Mouse (Mus musculus) inflammation-experienced regulatory T-cells, adult 6 months (primary cell): Measurements from ENCODE around the gene Tes3-ps. TPM values are rescaled to one million over a fixed set of nuclear protein-coding genes. Genes with fewer than 3 reads are reported as not detected.

Source experiments
- ATAC-seq: one replicate; pipeline ENCODE4 v1.8.0; 2017
- polyA plus RNA-seq, 3 experiments: library from polyadenylated mRNA; unstranded; fragments of 100-300 nt; shearing (Covaris generic); gene quantifications; one replicate each; pipeline ENCODE4 v1.2.1; 2017

Tes3-ps gene
- 1 to 10 TPM; 5.6 to 8.2 (median 8.1) TPM for polyA plus RNA-seq

DNA sequence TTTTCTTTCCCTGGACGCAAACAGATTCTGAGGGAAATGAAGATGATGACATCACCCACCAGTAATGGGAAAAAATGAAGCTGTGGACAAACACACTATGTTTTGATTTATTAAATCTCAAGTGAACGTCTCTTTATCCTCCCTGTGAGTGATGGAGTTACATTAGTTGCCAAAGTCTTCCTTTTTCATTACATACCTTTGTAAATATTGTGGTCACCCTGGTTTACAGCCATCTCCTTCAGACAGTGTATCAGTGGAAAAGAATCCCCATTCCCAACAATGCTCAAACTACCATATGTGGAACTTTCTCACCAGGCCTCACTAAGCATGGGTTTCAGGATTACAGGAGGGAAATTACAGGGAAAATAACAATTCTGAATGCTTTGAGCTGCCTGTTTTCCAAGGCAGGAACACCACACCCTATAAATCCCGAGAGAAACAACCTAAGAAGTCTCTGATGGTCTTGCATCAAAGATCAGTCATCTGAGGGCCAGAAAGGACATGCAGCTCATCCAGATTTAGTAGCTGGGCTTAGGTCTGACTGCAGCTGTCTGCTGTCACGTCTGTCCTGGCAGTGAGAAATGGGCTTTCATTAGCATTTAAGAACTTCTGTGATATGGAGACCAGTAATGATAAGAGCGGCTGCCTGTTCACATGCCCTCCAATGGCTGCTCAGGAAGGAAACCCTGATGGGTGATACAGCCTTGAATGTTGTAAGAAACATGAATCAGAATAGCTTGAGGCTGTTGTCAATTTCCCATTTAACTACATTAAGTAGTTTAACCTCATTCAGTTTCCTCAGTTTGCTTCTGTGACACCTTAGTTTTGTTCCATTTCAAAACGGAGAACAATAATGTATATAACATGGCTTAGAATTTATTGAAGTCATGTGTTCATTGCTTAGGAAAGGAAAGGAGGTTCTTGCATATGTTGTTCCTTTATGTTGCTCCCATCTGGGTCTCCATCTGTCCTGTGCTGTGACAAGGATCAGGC lies at the start of gene Tes3-ps:
Gene Tes3-ps (plus strand): TSS at position 943 of the 993 bp plus-strand sequence.
- ATAC-seq = no peak

DNA sequence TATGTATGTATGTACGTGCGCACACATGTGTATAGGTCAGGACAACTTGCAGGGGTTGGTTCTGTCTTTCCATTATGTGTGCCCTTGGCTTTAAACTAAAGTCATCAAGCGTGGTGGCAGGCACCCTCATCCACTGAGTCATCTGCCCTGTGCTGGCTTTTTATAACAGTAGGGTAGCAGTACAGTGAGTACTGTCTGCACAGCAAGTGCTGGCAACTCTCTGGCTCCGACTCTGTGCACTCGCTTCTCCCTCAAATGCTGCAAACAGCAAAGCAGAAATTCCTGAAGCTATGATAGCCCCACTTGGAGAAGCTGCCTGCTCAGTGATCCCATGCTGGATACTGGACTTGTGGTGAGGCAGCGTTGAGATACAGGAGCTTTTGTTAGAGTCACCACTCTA lies 48.7 kb upstream of the Tes3-ps start:
- ATAC-seq = no peak

DNA sequence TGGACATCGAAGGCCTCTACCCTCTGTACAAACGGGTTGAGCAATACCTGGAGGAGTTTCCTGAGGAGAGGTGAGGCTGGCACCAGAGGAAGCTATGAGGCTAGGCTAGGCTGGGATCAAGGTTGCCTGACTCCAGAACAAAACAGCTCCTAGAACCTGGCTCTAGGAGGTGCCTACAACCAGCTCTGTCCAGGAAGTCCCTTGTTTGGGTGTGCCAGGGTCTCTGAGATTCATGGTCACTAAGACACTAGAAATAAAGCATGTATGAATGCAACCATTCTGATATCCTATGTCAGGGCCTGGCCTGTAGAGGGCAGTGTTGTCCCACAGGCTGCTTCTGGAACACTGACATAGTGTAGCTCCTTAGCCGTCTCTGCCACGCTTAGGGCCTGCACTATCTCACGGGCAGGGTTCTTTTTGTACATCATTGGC lies 43.8 kb upstream of the Tes3-ps start:
- ATAC-seq = peak; percentile 89

DNA sequence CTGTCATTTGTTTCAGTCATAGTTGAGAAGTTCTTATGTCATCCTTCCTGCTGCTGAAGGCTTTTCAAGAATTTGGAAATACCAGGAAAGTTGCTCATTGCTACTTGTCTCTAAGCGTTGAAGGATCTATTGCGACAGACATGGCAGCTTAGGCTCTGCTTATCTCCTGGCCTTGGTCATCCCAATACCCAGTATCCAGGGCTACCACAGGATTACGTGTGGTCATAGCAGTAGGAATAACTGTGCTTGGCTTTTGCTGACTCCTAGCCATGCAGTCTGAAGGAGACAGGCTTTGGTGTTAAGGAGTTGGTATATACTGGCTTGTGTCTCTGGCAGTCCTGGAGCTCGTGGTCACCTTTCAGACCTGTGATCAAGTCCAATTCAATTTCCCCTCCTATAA lies 32.8 kb upstream of the Tes3-ps start:
- no peak for ATAC-seq

DNA sequence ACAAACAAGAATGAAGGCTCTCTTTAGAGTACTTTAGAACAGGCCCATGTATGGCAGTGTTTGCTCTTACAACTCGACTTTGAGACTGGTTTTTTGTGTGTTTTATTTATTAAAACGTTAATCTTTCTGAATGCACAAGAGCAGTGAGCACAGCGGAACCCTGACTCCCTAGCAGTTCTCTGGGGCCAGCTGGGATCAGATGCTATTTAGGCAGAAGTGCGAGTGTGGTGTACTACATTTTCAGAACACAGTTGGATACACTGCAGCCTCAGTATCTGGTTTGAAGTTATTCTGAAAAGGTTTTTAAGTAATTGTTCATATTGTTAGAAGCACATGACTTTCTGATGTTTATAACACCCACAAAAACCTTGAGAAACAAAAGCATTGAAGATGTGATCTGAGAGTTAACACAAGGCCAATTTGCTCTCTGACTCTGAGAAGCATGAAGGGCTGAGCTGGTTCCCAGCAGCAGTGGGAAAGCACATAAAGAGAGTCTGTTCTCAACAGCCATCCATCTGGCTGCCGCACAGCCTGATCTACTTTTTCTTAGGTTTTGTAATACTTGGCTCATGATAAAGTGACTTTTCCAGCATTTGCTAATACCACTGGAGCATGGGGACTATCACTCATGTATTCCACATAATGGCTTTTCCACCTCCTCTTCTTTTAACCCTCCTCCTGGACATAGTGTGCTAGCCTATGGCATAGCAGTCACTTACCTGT lies 32.3 kb upstream of the Tes3-ps start:
- no peak for ATAC-seq

DNA sequence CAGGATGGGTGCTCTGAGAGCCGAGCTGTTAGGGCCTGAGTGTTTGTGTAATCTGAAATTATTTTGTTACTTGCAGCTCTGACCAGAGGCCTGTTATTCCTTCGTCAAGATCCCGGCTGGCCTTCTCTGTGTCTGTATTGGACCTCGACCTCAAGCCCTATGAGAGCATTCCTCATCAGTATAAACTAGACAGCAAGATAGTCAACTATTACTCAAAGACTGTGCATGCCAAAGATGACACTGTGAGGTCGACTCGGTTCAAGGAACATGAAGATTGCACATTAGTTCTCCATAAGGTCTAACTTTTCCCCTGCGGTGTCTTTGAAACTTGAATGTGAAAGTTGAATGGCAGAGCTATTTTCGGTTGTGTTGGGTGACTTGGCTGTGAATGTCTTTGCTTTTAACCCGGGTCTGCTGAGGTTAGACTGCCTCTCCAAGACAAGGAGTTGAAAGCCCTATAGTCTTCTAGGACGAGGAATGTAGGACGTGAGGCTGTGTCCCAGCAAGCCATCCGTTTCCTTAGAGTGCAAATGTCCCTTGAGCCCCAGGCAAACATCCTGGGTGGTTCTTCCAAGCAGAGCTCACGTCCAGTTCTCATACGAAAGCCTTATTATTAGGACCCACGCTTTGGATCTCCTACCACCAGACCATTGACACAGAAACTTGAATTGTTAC lies 31.5 kb upstream of the Tes3-ps start:
- no peak for ATAC-seq

DNA sequence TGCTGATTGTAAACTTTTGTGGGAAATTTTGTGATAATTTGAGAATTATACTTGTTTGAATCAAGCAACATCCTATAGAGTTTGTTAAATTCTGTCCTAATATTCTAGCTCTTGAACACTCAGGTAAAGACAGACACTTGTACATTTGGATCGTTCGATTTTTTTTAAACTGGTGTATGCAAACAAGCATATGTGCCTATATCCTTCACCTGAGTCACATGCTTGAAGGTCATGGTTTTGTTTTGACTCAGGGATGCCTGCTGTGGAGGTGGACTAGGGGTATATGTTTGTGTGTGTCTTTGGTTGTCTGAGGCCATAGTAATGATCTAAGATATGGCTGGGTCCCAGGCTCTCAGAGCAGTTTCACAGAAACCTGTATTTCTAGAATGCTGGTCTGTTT lies 30.2 kb upstream of the Tes3-ps start:
- no peak for ATAC-seq

DNA sequence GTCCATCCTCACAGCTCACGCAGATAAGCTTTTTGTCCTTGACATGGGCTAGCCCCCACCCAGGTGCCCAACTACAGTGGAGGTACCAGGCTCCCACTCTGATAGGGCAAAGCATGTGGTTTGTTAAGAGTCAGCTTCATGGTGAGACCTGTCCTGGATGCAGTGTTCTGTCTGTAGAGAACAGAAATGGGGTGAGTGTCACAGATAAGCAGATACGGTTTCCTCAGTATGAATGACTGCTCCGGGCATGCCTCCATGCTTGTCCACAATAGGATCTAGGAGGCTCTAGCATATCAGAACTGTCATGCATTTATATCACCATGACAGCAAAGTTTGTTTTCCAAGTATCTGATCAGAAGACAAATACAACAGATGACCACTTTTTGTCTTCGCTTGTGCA lies 27.2 kb upstream of the Tes3-ps start:
- no peak for ATAC-seq

DNA sequence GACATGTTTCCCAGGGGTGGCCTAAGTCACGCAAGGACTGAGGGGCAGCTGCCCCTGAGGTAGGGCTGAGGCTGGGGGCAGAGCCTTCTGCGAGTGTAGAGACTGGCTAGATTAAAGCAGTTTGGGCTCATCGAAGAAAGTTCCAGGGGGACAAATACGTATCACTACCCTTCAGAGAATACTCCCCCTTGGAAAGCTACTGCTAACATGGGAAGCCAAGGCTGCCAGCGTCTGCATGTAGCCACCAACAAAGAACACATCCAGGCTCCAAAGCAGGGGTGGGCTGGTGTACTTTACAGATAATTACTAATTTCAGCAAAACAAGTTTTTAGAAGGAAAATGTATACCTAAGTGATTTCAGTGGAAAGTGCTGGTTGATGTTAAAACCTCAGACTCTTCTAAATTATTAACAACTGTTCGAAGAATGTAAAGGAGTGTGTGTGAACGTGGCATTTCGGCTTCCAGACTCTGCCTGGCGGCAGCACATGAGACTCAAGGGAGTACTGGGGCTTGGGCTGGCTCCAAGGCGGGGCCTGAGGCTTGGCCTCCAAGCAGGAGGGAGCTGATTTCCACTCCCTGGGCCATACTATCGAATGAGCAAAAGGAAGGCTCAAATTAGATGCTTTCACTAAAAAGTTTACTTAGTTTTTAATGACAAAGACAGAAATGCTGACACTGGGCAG lies 26.6 kb upstream of the Tes3-ps start:
- ATAC-seq = no peak

DNA sequence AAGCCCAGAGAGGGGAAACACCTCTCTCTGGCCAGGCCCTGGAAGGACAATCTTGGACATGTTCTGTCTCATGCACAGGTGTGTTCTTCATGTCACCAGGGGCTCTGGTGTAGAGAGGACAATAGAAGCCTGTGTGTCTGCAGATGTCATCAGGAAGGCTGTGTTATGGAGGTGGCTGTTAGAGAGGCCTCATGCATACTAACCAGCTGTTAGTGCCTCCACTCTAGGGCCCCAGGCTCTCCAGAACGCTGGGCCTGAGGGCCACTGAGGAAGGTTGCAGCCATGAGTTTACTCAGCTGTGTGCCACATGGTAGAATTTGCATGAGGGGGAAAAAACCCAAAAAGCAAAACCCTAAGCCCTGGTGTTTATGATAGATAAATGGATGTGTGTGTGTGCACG lies 25.5 kb upstream of the Tes3-ps start:
- ATAC-seq = no peak

DNA sequence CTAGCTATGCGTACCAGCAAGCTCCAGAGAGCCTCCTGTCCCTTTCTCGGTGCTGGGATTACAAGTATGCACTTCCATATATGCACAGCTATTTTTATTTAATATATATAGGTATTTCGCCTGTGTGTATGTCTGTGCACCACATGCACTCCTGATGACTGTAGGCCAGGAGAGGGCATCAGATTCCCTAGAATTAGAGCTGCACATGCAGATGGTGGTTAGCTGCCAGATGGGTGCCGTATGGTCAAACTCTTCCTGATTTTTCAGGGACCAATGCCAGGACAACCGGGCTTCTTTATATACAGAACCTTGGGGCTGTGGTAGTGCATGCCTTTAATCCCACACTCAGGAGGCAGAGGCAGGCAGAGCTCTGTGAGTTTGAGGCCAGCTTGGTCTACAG lies 24.1 kb upstream of the Tes3-ps start:
- no peak for ATAC-seq

DNA sequence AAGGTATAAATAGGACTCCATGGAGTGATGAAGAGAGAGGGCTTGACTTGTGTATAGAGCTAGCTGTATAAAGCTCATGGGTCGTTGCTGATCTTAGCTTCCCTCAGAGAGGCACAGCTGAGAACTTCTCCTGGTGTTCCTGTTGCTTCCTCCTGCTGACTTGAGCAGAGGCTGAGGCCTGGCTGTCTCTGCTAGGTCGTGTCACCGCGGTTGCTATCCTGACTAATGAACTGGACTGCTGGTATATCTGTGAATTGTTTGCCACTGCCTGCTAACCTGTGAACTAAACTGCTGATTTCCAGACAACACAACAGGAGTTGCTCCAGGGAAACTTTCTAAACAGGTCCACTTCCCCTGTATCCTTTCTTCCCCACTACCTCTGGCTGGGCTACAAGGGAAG lies 22.8 kb upstream of the Tes3-ps start:
- no peak for ATAC-seq

DNA sequence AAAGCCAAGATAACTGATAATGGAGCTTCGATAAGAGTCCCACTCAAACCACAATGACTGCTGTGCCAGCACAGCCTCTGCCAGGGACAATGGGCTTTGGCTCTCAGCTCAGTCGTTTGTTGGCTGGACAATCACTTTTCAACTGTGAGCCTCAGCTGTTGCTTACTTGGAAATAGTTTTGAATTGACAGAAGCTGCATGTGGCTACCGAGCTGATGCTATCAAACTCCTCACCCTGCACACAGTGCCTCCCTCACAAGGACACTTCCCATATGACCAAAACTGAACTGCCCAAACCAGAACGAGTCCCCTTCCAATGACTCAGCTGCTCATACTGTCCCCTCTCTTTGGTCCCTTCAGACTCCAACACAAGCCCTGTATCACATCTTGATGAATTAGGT lies 22.3 kb upstream of the Tes3-ps start:
- ATAC-seq = no peak

DNA sequence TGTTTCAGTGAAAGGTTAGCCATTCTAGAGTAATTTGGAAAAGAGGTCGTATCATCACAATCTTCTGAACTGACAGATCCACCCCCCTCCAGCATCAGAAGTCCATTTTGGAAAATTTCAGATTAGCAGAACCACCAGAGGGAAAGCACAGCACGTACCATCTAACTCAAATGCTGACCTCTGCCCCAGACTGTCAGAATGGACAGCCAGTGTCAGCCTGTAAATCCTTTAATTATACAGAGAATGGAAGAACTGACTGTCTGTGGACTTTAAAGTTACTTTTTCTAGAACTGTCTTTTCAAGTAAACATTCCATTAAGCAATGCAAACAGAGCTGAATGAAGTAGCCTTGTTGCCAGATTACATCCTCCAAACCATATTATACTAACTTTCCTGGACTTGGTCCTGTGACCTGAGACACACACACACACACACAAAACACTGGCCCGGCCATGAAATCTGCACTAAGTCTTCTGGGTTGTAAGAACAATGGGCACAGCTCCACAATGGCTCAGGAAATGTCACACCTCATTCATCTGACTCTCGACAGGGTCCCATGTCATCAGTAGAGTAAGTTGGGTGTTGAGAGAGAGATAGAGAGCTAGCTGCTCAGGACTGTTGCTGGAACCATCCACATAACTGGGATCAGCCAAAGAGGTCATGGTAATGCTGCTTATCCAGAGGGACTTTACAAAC lies 21.0 kb upstream of the Tes3-ps start:
- ATAC-seq = no peak

DNA sequence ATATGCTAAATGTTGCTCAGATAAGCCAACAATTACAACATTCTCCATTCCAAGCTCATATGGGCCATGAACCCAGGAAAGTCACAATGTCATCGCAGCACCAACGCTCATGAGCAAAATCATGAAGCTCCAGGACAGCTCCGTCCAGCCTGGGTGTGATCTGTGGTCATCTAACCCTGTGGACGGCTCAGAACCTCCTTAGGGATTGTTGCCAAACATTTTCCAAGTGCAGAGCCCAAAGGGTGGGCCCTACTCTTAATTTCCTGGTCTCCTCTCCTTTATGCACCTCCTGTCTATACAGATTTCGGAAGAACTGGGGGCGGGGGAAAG lies 20.5 kb upstream of the Tes3-ps start:
- no peak for ATAC-seq

DNA sequence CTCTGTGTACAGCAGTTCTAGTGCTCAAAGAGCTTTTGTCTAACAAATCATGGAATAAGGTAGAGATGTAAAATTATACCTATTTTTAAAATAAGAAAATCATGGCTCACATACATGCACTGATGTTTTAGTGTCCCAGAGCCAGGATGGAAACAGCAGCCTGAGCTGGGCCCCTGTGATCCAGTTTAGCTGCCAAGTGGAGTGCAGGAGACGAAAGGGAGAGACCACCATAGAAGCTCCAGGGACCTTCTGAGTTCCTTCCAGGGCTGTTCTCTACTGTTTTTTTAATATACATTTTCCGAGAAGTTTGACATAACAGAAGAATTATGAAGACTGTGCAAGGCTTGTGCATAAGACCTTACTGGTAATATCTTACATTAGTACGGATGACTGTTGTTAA lies 15.2 kb upstream of the Tes3-ps start:
- ATAC-seq = no peak

DNA sequence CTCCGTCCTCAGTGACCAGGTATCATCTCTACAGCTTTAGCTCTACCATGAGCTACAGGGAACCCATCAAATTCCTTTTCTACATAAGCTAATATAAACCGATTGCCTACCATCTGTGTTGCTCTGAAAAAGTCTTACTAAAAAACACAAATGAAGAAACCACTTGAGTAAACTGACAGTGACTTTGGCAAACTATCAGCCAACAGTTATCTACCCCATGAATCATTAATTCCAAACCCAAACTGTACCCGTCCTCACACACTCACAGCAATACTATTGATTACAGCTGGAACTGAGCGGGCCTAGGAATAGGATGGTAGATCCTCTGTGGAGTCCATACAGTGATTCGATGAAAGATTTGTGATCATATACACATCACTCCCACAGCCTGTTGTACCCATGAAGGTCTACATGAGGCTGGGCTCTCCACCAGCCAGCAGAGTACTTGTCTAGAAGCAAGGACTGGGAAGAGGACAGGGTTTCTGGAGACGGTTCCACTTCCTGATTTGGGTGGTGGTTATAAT lies 14.2 kb upstream of the Tes3-ps start:
- no peak for ATAC-seq

DNA sequence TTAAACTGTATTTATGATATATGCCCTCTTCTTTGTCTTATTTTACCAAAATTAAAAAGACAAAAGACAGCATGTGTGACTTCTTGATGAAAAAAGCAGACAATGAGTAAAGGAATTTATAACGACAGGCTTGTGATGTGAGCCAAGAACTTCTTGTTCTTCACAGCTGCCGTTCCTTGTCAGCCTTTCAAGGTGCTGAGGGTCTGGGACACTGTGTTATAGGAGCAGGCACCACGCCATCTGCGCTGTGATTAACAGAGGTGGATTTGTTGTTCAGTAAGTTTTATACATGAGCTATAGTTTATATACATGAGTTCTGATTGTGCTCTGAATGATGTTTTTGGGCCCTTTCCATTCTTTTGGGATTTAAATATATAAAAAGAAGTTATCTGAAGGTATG lies 13.7 kb upstream of the Tes3-ps start:
- no peak for ATAC-seq

DNA sequence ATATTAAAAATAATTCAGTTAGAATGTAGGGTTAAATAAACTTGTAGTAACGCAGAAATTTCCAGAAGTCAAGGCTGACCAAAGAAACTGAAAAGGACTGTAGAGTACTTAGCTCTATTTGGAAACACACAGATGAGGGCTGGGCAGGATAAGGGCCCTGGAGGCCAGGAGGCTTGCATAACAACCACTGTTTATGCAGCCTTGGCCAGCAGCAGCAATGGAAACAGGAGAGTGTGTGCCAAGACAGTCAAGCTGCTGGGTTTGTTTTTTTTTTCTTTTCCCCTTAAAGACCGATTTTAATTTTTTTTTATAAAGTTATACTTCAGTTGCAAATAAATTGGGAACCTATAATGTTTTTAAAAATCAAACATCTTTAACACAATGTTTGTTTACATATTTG lies 13.1 kb upstream of the Tes3-ps start:
- no peak for ATAC-seq

DNA sequence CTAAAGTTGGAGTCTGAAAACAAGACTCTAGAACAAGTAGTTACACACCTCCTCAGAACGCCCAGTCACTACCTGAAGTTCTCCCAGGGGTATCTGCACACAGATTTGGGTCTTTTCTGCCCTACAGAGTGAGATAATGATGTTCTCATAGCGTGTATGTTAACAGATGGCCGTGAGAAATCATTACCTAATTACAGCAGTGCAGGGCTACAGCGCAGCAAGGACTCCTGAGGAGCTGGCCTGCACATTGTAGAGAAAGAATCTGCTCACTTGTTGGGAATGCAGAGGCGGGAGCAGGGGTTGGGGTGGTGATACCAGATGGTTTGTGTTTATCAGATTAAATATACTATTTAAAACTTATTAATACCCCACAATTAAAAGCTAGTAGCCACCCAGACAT lies 12.6 kb upstream of the Tes3-ps start:
- ATAC-seq = no peak

DNA sequence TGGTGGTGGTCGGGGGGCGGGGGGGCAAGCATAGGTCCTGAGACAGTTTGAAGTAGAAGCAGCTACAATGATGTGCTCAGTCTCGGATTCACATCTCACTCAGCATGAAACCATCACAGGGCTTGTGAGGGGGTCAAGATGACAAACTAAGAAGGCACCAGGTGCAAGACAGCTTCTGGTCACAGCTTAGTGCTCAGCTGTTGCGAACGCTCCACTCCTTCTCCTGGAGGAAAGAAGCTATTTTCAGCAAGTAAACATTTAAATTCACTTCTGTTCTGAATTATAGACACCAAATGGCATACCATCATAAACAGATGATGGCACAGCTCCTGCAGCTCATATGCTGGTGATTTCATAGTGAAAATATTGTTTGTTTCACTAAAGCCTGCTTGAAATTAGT lies 7.7 kb upstream of the Tes3-ps start:
- ATAC-seq = no peak

DNA sequence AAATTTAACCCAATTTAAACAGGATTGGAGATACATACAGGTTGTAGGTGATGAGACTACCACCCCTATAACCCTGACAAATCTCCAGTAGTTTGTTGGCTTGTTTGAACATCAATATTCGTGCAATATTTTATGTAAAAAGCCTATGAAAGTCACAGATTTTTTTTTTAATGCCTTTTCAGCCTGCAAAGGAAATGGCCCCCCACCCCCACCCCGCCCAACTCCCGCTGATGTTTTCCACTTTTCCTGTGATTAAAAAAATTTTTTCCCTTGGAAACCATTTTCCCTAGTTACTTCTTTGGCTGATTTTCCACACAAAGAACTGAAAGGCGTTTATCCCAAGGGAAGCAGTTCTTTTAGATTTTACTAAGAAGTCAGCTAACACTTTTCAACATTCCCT lies 11.4 kb downstream of the Tes3-ps start, which contains the start of gene Ecm2:
Gene Ecm2 (plus strand): TSS at position 301 of the 400 bp plus-strand sequence.
- no peak for ATAC-seq
